Mouse (Mus musculus) layer of hippocampus, adult 11-12 months (tissue): ENCODE measurements around the gene Uvrag.
A peak's percentile ranks its signal among the peaks of the same experiment; 100 is the strongest.

ENCODE experiments used
- DNase-seq: peaks from one replicate; pipeline ENCODE4 v3.0.0; 2022; ENCODE audit warnings: low spot score

Uvrag gene

GRCm38 (mm10) chr7:99059934-99060333, 81.0 kb downstream of the Uvrag start:
- DNase-seq: no peak

- no peak for DNase-seq
These were observed 83.8 kb downstream of the Uvrag start for GRCm38 (mm10) chr7:99057053-99057630.

GRCm38 (mm10) chr7:99053626-99054025, 87.3 kb downstream of the Uvrag start:
- no peak for DNase-seq

GRCm38 (mm10) chr7:99052471-99053241, 88.3 kb downstream of the Uvrag start:
- DNase-seq: no peak

GRCm38 (mm10) chr7:99050882-99051281, 90.1 kb downstream of the Uvrag start:
- no peak for DNase-seq

GRCm38 (mm10) chr7:99049897-99050296, 91.0 kb downstream of the Uvrag start:
- no peak for DNase-seq

GRCm38 (mm10) chr7:99046545-99047206, 94.3 kb downstream of the Uvrag start:
- peak; percentile 49 for DNase-seq

GRCm38 (mm10) chr7:99045525-99045924, 95.4 kb downstream of the Uvrag start:
- no peak for DNase-seq

GRCm38 (mm10) chr7:99043923-99044322, 97.0 kb downstream of the Uvrag start:
- DNase-seq: no peak

- no peak for DNase-seq
These were observed 97.6 kb downstream of the Uvrag start for GRCm38 (mm10) chr7:99043322-99043721.

GRCm38 (mm10) chr7:99041818-99042217, 99.1 kb downstream of the Uvrag start:
- no peak for DNase-seq

- no peak for DNase-seq
These were observed 101.0 kb downstream of the Uvrag start for GRCm38 (mm10) chr7:99039912-99040311.

GRCm38 (mm10) chr7:99036284-99036683, 104.7 kb downstream of the Uvrag start:
- DNase-seq: no peak

GRCm38 (mm10) chr7:99034909-99035308, 106.0 kb downstream of the Uvrag start:
- no peak for DNase-seq

GRCm38 (mm10) chr7:99033838-99034237, 107.1 kb downstream of the Uvrag start:
- no peak for DNase-seq

- DNase-seq: no peak
These were observed 107.6 kb downstream of the Uvrag start for GRCm38 (mm10) chr7:99033314-99033713.

GRCm38 (mm10) chr7:99032051-99032450, 108.9 kb downstream of the Uvrag start:
- no peak for DNase-seq

- DNase-seq: no peak
These were observed 112.8 kb downstream of the Uvrag start for GRCm38 (mm10) chr7:99028108-99028507.

- DNase-seq: no peak
These were observed 113.8 kb downstream of the Uvrag start for GRCm38 (mm10) chr7:99027185-99027584.

- DNase-seq: no peak
These were observed 115.0 kb downstream of the Uvrag start for GRCm38 (mm10) chr7:99025989-99026388.

GRCm38 (mm10) chr7:99025265-99025664, 115.7 kb downstream of the Uvrag start:
- DNase-seq: no peak

GRCm38 (mm10) chr7:99024791-99025190, 116.2 kb downstream of the Uvrag start:
- no peak for DNase-seq

GRCm38 (mm10) chr7:99023931-99024330, 117.0 kb downstream of the Uvrag start:
- no peak for DNase-seq
